Mouse (Mus musculus): ENCODE results near the gene Cdkn2c. TPM values are rescaled to one million over a fixed set of nuclear protein-coding genes. Genes with fewer than 3 reads are reported as not detected.
A peak's percentile ranks its signal among the peaks of the same experiment; 100 is the strongest.

Cdkn2c gene
- polyA plus RNA-seq, 1 experiment from 2014 or later = 5.5 TPM

DNA sequence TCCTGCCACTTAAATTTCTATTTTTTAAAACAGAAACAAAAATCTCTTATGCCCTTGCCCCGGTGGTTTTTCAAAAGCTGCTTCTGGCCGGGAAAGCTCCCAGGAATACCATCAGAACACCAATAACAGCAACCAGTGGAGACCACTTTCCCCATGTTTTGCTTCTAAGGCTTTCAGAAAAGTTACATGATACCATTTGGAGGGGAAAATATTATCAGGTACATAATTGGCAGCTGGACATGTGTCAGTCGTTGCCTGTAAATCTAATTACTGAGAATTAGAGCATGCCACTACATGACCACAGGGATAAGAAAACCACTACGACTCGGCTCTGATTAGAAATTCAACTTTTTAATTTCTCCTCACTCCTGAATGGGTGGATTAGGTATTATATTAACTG lies 2.9 kb downstream of the Cdkn2c start:
- Histone ChIP-seq H3K9me3 (replicated peaks; ENCODE audit: control insufficient read depth, low read length) (no peaks in the 10 kb centered on the region), H3K27me3 (ENCODE audit: control insufficient read depth, insufficient read depth, low read length) (peaks cover 21% of the 10 kb centered on the region), H3K36me3 (replicated peaks; ENCODE audit: control insufficient read depth, insufficient read depth, low read depth, low read length) (no peaks in the 10 kb centered on the region), H3K9ac (replicated peaks; ENCODE audit: low read length) (no peak overlapping the region), H3K4me2 (ENCODE audit: low read depth, low read length) (no peak overlapping the region), H3K4me3 (ENCODE audit: low read depth, low read length) (no peak overlapping the region), H3K27ac (replicated peaks; ENCODE audit: low read depth, low read length) (no peak overlapping the region), H3K4me1 (ENCODE audit: control insufficient read depth, insufficient read depth, low read length) (no peaks in the 10 kb centered on the region)
- WGBS = 3% methylated on average over 5 of the region's 5 CpGs
- no peak for ATAC-seq (replicated peaks; ENCODE audit: insufficient number of reproducible peaks, low FRiP score, low TSS enrichment, low read depth)
- DNase-seq (ENCODE audit: low spot score) = no peak

GRCm38 (mm10) chr4:109662271-109662670 lies 4.7 kb downstream of the Cdkn2c start:
- H3K9ac ChIP-seq (replicated peaks; ENCODE audit: low read length) = no peak overlapping the region
- 8% methylated on average over 5 of the region's 5 CpGs for WGBS
- H3K4me1 ChIP-seq (ENCODE audit: control insufficient read depth, insufficient read depth, low read length) = peaks cover 3% of the 10 kb centered on the region
- H3K36me3 ChIP-seq (replicated peaks; ENCODE audit: control insufficient read depth, insufficient read depth, low read depth, low read length) = no peaks in the 10 kb centered on the region
- no peak overlapping the region for H3K4me2 ChIP-seq (ENCODE audit: low read depth, low read length)
- no peaks in the 10 kb centered on the region for H3K9me3 ChIP-seq (replicated peaks; ENCODE audit: control insufficient read depth, low read length)
- no peak overlapping the region for H3K27ac ChIP-seq (replicated peaks; ENCODE audit: low read depth, low read length)
- DNase-seq (ENCODE audit: low spot score) (no peak), ATAC-seq (replicated peaks; ENCODE audit: insufficient number of reproducible peaks, low FRiP score, low TSS enrichment, low read depth) (no peak)
- H3K4me3 ChIP-seq (ENCODE audit: low read depth, low read length) = no peak overlapping the region
- H3K27me3 ChIP-seq (ENCODE audit: control insufficient read depth, insufficient read depth, low read length) = peaks cover 36% of the 10 kb centered on the region

GRCm38 (mm10) chr4:109661183-109661582 lies 5.8 kb downstream of the Cdkn2c start:
- H3K27me3 ChIP-seq (ENCODE audit: control insufficient read depth, insufficient read depth, low read length) = peaks cover 43% of the 10 kb centered on the region
- no peaks in the 10 kb centered on the region for H3K36me3 ChIP-seq (replicated peaks; ENCODE audit: control insufficient read depth, insufficient read depth, low read depth, low read length)
- H3K4me1 ChIP-seq (ENCODE audit: control insufficient read depth, insufficient read depth, low read length) = peaks cover 7% of the 10 kb centered on the region
- no peak overlapping the region for H3K4me2 ChIP-seq (ENCODE audit: low read depth, low read length)
- no peak overlapping the region for H3K27ac ChIP-seq (replicated peaks; ENCODE audit: low read depth, low read length)
- no peak overlapping the region for H3K9ac ChIP-seq (replicated peaks; ENCODE audit: low read length)
- no peak for DNase-seq (ENCODE audit: low spot score)
- no peak for ATAC-seq (replicated peaks; ENCODE audit: insufficient number of reproducible peaks, low FRiP score, low TSS enrichment, low read depth)
- no peak overlapping the region for H3K4me3 ChIP-seq (ENCODE audit: low read depth, low read length)
- H3K9me3 ChIP-seq (replicated peaks; ENCODE audit: control insufficient read depth, low read length) = no peaks in the 10 kb centered on the region
- 2% methylated on average over 5 of the region's 5 CpGs for WGBS

- 8% methylated on average over 3 of the region's 3 CpGs for WGBS
- DNase-seq (ENCODE audit: low spot score) = no peak
- Histone ChIP-seq H3K4me1 (ENCODE audit: control insufficient read depth, insufficient read depth, low read length) (peaks cover 7% of the 10 kb centered on the region), H3K27ac (replicated peaks; ENCODE audit: low read depth, low read length) (no peak overlapping the region), H3K9ac (replicated peaks; ENCODE audit: low read length) (no peak overlapping the region), H3K36me3 (replicated peaks; ENCODE audit: control insufficient read depth, insufficient read depth, low read depth, low read length) (no peaks in the 10 kb centered on the region), H3K4me2 (ENCODE audit: low read depth, low read length) (no peak overlapping the region), H3K4me3 (ENCODE audit: low read depth, low read length) (no peak overlapping the region), H3K27me3 (ENCODE audit: control insufficient read depth, insufficient read depth, low read length) (peaks cover 43% of the 10 kb centered on the region), H3K9me3 (replicated peaks; ENCODE audit: control insufficient read depth, low read length) (no peaks in the 10 kb centered on the region)
- no peak for ATAC-seq (replicated peaks; ENCODE audit: insufficient number of reproducible peaks, low FRiP score, low TSS enrichment, low read depth)
Observed at GRCm38 (mm10) chr4:109660568-109660967, 6.4 kb downstream of the Cdkn2c start.

DNA sequence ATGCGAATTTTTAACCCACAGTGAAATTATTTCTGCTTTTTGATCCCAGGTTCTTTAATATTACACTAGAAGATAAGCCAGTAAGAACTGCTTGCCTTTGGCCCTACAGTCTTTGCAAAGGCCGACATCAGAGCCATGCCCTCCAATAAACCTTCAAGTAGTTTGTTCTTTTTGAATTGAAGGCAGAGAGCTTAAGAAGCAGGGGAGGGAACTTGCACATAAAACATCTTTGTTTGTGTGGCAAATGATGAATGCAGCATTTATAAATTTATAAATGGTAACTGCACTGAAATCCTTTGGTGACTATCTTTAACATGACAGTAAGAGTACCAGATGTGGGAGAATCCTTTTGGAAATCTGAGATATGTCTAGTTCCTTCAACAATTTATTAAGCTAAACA lies 7.4 kb downstream of the Cdkn2c start:
- ATAC-seq (replicated peaks; ENCODE audit: insufficient number of reproducible peaks, low FRiP score, low TSS enrichment, low read depth) (no peak), DNase-seq (ENCODE audit: low spot score) (no peak)
- Histone ChIP-seq H3K4me1 (ENCODE audit: control insufficient read depth, insufficient read depth, low read length) (peaks cover 7% of the 10 kb centered on the region), H3K9me3 (replicated peaks; ENCODE audit: control insufficient read depth, low read length) (no peaks in the 10 kb centered on the region), H3K4me3 (ENCODE audit: low read depth, low read length) (no peak overlapping the region), H3K9ac (replicated peaks; ENCODE audit: low read length) (no peak overlapping the region), H3K36me3 (replicated peaks; ENCODE audit: control insufficient read depth, insufficient read depth, low read depth, low read length) (no peaks in the 10 kb centered on the region), H3K27ac (replicated peaks; ENCODE audit: low read depth, low read length) (no peak overlapping the region), H3K27me3 (ENCODE audit: control insufficient read depth, insufficient read depth, low read length) (peaks cover 43% of the 10 kb centered on the region), H3K4me2 (ENCODE audit: low read depth, low read length) (no peak overlapping the region)
- 7% methylated on average over 2 of the region's 2 CpGs for WGBS

DNA sequence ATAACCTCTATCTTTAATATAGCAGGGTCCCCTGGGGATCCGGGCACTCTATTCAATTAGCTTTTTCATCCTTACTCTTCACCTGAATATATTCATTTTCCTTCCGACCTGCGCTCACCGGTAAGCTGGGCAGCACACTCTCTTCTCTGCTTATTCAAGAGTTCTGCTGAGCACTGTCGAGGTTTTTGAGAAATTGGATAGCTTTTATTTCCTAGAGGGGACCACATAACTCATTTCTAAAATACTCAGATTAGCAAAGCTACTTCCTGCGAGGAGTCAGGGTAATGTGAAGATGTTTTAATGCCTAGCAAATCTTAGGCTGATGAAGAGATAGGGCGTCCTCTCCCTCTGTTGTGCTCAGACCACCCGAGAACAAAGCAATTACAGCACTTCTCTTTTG lies 8.2 kb downstream of the Cdkn2c start:
- ATAC-seq (replicated peaks; ENCODE audit: insufficient number of reproducible peaks, low FRiP score, low TSS enrichment, low read depth) (no peak), DNase-seq (ENCODE audit: low spot score) (no peak)
- Histone ChIP-seq H3K9ac (replicated peaks; ENCODE audit: low read length) (no peak overlapping the region), H3K36me3 (replicated peaks; ENCODE audit: control insufficient read depth, insufficient read depth, low read depth, low read length) (no peaks in the 10 kb centered on the region), H3K9me3 (replicated peaks; ENCODE audit: control insufficient read depth, low read length) (no peaks in the 10 kb centered on the region), H3K27ac (replicated peaks; ENCODE audit: low read depth, low read length) (no peak overlapping the region), H3K4me2 (ENCODE audit: low read depth, low read length) (no peak overlapping the region), H3K27me3 (ENCODE audit: control insufficient read depth, insufficient read depth, low read length) (peaks cover 37% of the 10 kb centered on the region), H3K4me1 (ENCODE audit: control insufficient read depth, insufficient read depth, low read length) (peaks cover 7% of the 10 kb centered on the region), H3K4me3 (ENCODE audit: low read depth, low read length) (no peak overlapping the region)
- 3% methylated on average over 8 of the region's 8 CpGs for WGBS

GRCm38 (mm10) chr4:109657851-109658500 lies 9.0 kb downstream of the Cdkn2c start:
- no peak overlapping the region for H3K9ac ChIP-seq (replicated peaks; ENCODE audit: low read length)
- H3K4me1 ChIP-seq (ENCODE audit: control insufficient read depth, insufficient read depth, low read length) = peaks cover 7% of the 10 kb centered on the region
- peaks cover 35% of the 10 kb centered on the region for H3K27me3 ChIP-seq (ENCODE audit: control insufficient read depth, insufficient read depth, low read length)
- H3K4me2 ChIP-seq (ENCODE audit: low read depth, low read length) = no peak overlapping the region
- H3K9me3 ChIP-seq (replicated peaks; ENCODE audit: control insufficient read depth, low read length) = no peaks in the 10 kb centered on the region
- peak overlapping the region; percentile 21 for H3K4me3 ChIP-seq (ENCODE audit: low read depth, low read length)
- DNase-seq (ENCODE audit: low spot score) = no peak
- H3K27ac ChIP-seq (replicated peaks; ENCODE audit: low read depth, low read length) = no peak overlapping the region
- ATAC-seq (replicated peaks; ENCODE audit: insufficient number of reproducible peaks, low FRiP score, low TSS enrichment, low read depth) = no peak
- WGBS = 2% methylated on average over 20 of the region's 20 CpGs
- H3K36me3 ChIP-seq (replicated peaks; ENCODE audit: control insufficient read depth, insufficient read depth, low read depth, low read length) = no peaks in the 10 kb centered on the region

GRCm38 (mm10) chr4:109657021-109657850 lies 9.8 kb downstream of the Cdkn2c start:
- H3K36me3 ChIP-seq (replicated peaks; ENCODE audit: control insufficient read depth, insufficient read depth, low read depth, low read length) = no peaks in the 10 kb centered on the region
- ATAC-seq (replicated peaks; ENCODE audit: insufficient number of reproducible peaks, low FRiP score, low TSS enrichment, low read depth) = peak; percentile 72
- peaks cover 7% of the 10 kb centered on the region for H3K4me1 ChIP-seq (ENCODE audit: control insufficient read depth, insufficient read depth, low read length)
- peak overlapping the region; percentile 44 for H3K4me2 ChIP-seq (ENCODE audit: low read depth, low read length)
- peak overlapping the region; percentile 21 for H3K4me3 ChIP-seq (ENCODE audit: low read depth, low read length)
- peaks cover 32% of the 10 kb centered on the region for H3K27me3 ChIP-seq (ENCODE audit: control insufficient read depth, insufficient read depth, low read length)
- no peak for DNase-seq (ENCODE audit: low spot score)
- no peak overlapping the region for H3K27ac ChIP-seq (replicated peaks; ENCODE audit: low read depth, low read length)
- peak overlapping the region; percentile 25; the same call in 1 of the 2 replicates for H3K9ac ChIP-seq (replicated peaks; ENCODE audit: low read length)
- H3K9me3 ChIP-seq (replicated peaks; ENCODE audit: control insufficient read depth, low read length) = no peaks in the 10 kb centered on the region
- WGBS = 1% methylated on average over 53 of the region's 53 CpGs
